Mouse (Mus musculus) CH12.LX (cell line): ENCODE measurements around the gene Prim2. TPM values are rescaled to one million over a fixed set of nuclear protein-coding genes. Genes with fewer than 3 reads are reported as not detected.

Experiments
- DNase-seq: peaks from one replicate; pipeline ENCODE4 v3.0.0-alpha.2; 2013; ENCODE audit errors: extremely low read depth
- H3K27ac ChIP-seq: 2 replicates; pipeline ENCODE4 v1.5.1; 2012; ENCODE audit warnings: low read depth, mild to moderate bottlenecking, control low read depth, moderate library complexity; ENCODE audit not compliant: insufficient read depth
- H3K27me3 ChIP-seq: replicated peaks from 2 replicates; pipeline ENCODE3; 2012; ENCODE audit warnings: inconsistent platforms
- H3K36me3 ChIP-seq, 2 experiments: replicated peaks in 1 of 2; 2 replicates each; pipeline versions ENCODE3 to v1.6.1; 2012; ENCODE audit warnings: inconsistent platforms in 1 of 2, low read length in 1 of 2, mild to moderate bottlenecking in 1 of 2, mixed read lengths in 1 of 2, moderate library complexity in 1 of 2; ENCODE audit not compliant: control insufficient read depth in 1 of 2, insufficient read depth in 1 of 2
- H3K4me1 ChIP-seq, 2 experiments: 2 replicates each; pipeline ENCODE4 v1.6.1; 2012; ENCODE audit warnings: inconsistent platforms in 1 of 2, moderate library complexity in 1 of 2; ENCODE audit not compliant: insufficient read depth in 2 of 2, control insufficient read depth in 1 of 2
- H3K4me2 ChIP-seq: 2 replicates; pipeline ENCODE4 v1.6.1; 2012; ENCODE audit warnings: low read depth, mild to moderate bottlenecking, control low read depth; ENCODE audit not compliant: poor library complexity, insufficient read depth, severe bottlenecking
- H3K4me3 ChIP-seq, 3 experiments: fragments of 150-350 bp in 1 of 3; sonication (generic) in 1 of 3; replicated peaks in 1 of 3; 2 replicates each; pipeline versions ENCODE3 to v1.5.1; 2011 to 2012; ENCODE audit warnings: low read depth in 2 of 3, low read length in 2 of 3, mild to moderate bottlenecking in 2 of 3, moderate library complexity in 2 of 3, control low read depth in 1 of 3, improper control_type of control experiment in 1 of 3, inconsistent platforms in 1 of 3, mixed read lengths in 1 of 3; ENCODE audit not compliant: poor library complexity in 1 of 3
- H3K79me2 ChIP-seq: replicated peaks from 2 replicates; pipeline ENCODE4 v1.6.1; 2012; ENCODE audit warnings: mild to moderate bottlenecking, moderate library complexity; ENCODE audit not compliant: control insufficient read depth, poor library complexity, insufficient read depth, severe bottlenecking; ENCODE audit errors: extremely low read depth
- H3K9ac ChIP-seq: 2 replicates; pipeline ENCODE4 v1.6.1; 2012; ENCODE audit warnings: low read depth, mild to moderate bottlenecking, control low read depth, moderate library complexity; ENCODE audit not compliant: insufficient read depth
- H3K9me3 ChIP-seq: replicated peaks from 2 replicates; pipeline ENCODE3; 2012; ENCODE audit warnings: low read length, inconsistent platforms, mixed read lengths
- BHLHE40 ChIP-seq: IDR thresholded peaks from 2 replicates; pipeline ENCODE4 v1.6.1; 2011; ENCODE audit warnings: mild to moderate bottlenecking, low read depth, low read length, improper control_type of control experiment
- CHD1 ChIP-seq: IDR thresholded peaks from 2 replicates; pipeline ENCODE4 v1.6.1; 2012; ENCODE audit warnings: low read depth, low read length, improper control_type of control experiment, inconsistent platforms
- CHD2 ChIP-seq: IDR thresholded peaks from 2 replicates; pipeline ENCODE4 v1.6.1; 2011; ENCODE audit warnings: low read length, improper control_type of control experiment
- E2F4 ChIP-seq: IDR thresholded peaks from 2 replicates; pipeline ENCODE4 v1.6.1; 2011; ENCODE audit warnings: low read depth, low read length, improper control_type of control experiment; ENCODE audit not compliant: insufficient replicate concordance
- EP300 ChIP-seq: IDR thresholded peaks from 2 replicates; pipeline ENCODE4 v1.6.1; 2011; ENCODE audit warnings: low read length, improper control_type of control experiment
- ETS1 ChIP-seq: conservative IDR thresholded peaks from 2 replicates; pipeline ENCODE4 v1.6.1; 2012; ENCODE audit warnings: low read depth, mild to moderate bottlenecking, inconsistent platforms, low read length, improper control_type of control experiment, moderate library complexity
- HCFC1 ChIP-seq: IDR thresholded peaks from 2 replicates; pipeline ENCODE4 v1.6.1; 2012; ENCODE audit warnings: low read depth, mild to moderate bottlenecking, inconsistent platforms, low read length, improper control_type of control experiment
- IRF4 ChIP-seq: IDR thresholded peaks from 2 replicates; pipeline ENCODE4 v1.6.1; 2014; ENCODE audit warnings: low read depth, mild to moderate bottlenecking, inconsistent platforms, low read length, improper control_type of control experiment
- JUN ChIP-seq: IDR thresholded peaks from 2 replicates; pipeline ENCODE4 v1.6.1; 2011; ENCODE audit warnings: low read depth, mild to moderate bottlenecking, low read length, improper control_type of control experiment, moderate library complexity; ENCODE audit not compliant: insufficient read depth
- MAFK ChIP-seq: IDR thresholded peaks from 2 replicates; pipeline ENCODE4 v1.6.1; 2011; ENCODE audit warnings: low read length, improper control_type of control experiment; ENCODE audit not compliant: insufficient replicate concordance
- MAX ChIP-seq: IDR thresholded peaks from 2 replicates; pipeline ENCODE4 v1.6.1; 2011; ENCODE audit warnings: low read length, improper control_type of control experiment
- MAZ ChIP-seq: IDR thresholded peaks from 2 replicates; pipeline ENCODE4 v1.6.1; 2012; ENCODE audit warnings: low read depth, mild to moderate bottlenecking, inconsistent platforms, low read length, improper control_type of control experiment, moderate library complexity
- MEF2A ChIP-seq: IDR thresholded peaks from 2 replicates; pipeline ENCODE4 v1.6.1; 2014; ENCODE audit warnings: low read depth, mild to moderate bottlenecking, inconsistent platforms, low read length, improper control_type of control experiment, borderline replicate concordance
- POLR2A ChIP-seq: IDR thresholded peaks from 2 replicates; pipeline ENCODE4 v1.6.1; 2011; ENCODE audit warnings: low read depth, mild to moderate bottlenecking, improper control_type of control experiment, low read length
- POLR2AphosphoS2 ChIP-seq: IDR thresholded peaks from 2 replicates; pipeline ENCODE4 v1.6.1; 2011; ENCODE audit warnings: low read depth, low read length, improper control_type of control experiment
- SIN3A ChIP-seq: IDR thresholded peaks from 2 replicates; pipeline ENCODE4 v1.6.1; 2012; ENCODE audit warnings: low read length, improper control_type of control experiment, inconsistent platforms
- TBP ChIP-seq: conservative IDR thresholded peaks from 2 replicates; pipeline ENCODE4 v1.6.1; 2011; ENCODE audit warnings: low read depth, low read length, improper control_type of control experiment
- TCF12 ChIP-seq: IDR thresholded peaks from 2 replicates; pipeline ENCODE4 v1.6.1; 2014; ENCODE audit warnings: low read depth, mild to moderate bottlenecking, inconsistent platforms, low read length, improper control_type of control experiment
- UBTF ChIP-seq: IDR thresholded peaks from 2 replicates; pipeline ENCODE4 v1.6.1; 2012; ENCODE audit warnings: low read depth, mild to moderate bottlenecking, inconsistent platforms, low read length, improper control_type of control experiment, moderate library complexity
- USF1 ChIP-seq: IDR thresholded peaks from 2 replicates; pipeline ENCODE4 v1.6.1; 2014; ENCODE audit warnings: low read depth, mild to moderate bottlenecking, inconsistent platforms, low read length, improper control_type of control experiment
- USF2 ChIP-seq: conservative IDR thresholded peaks from 2 replicates; pipeline ENCODE4 v1.6.1; 2011; ENCODE audit warnings: low read depth, low read length, improper control_type of control experiment
- ZC3H11A ChIP-seq: IDR thresholded peaks from 2 replicates; pipeline ENCODE4 v1.6.1; 2012; ENCODE audit warnings: low read depth, mild to moderate bottlenecking, inconsistent platforms, low read length, improper control_type of control experiment
- ZMIZ1 ChIP-seq: IDR thresholded peaks from 2 replicates; pipeline ENCODE4 v1.6.1; 2012; ENCODE audit warnings: low read depth, mild to moderate bottlenecking, inconsistent platforms, low read length, improper control_type of control experiment
- dilution Hi-C: fragments of 300-500 bp; cut with MboI; formaldehyde crosslinking; loops from 2 replicates; pipeline ENCODE4 v1.14.3; 2020; ENCODE audit warnings: low sequenced_read_pairs; ENCODE audit not compliant: extremely low pct_unique_long_range_greater_than_20kb, extremely low pct_ligation_motif_present
- in situ Hi-C: fragments of 300-500 bp; cut with MboI; formaldehyde crosslinking; loops from 3 replicates; pipeline ENCODE4 v1.14.3; 2019; ENCODE audit warnings: low sequenced_read_pairs, low pct_ligation_motif_present, low pct_unique_long_range_greater_than_20kb, mixed read lengths
- polyA plus RNA-seq: library from polyadenylated mRNA; unstranded; fragments of >175 nt; gene quantifications from 2 replicates; pipeline ENCODE4 v1.2.1, GENCODE M21; 2012; ENCODE audit warnings: low read depth; ENCODE audit not compliant: insufficient read length
- total RNA-seq, 2 experiments: library from RNA; depleted of rRNA; stranded (reverse); fragments of 300-350 nt in 1 of 2; fragments of >200 nt in 1 of 2; gene quantifications; 2 replicates each; pipeline ENCODE4 v1.2.3; 2012 to 2014

The Prim2 gene
- total and polyA plus RNA-seq, 3 experiments = 41.3 to 72.6 (median 51.7) TPM

- H3K4me1 ChIP-seq = peaks cover 7 to 27% of the 10 kb centered on the region in 2 experiments
- DNase-seq = no peak
- H3K9ac ChIP-seq = no peak overlapping the region
- H3K27ac ChIP-seq = no peak overlapping the region
- no peak for TF ChIP-seq E2F4
- no peak for TF ChIP-seq MAX
- no peak for TF ChIP-seq UBTF
- no peak for TF ChIP-seq IRF4
- no peak for TF ChIP-seq USF1
- no peak for TF ChIP-seq CHD1
- TF ChIP-seq ZMIZ1 = no peak
- no peak for TF ChIP-seq USF2
- TF ChIP-seq ZC3H11A = no peak
- no peak for TF ChIP-seq CHD2
- no peak for TF ChIP-seq BHLHE40
- TF ChIP-seq TBP = no peak
- TF ChIP-seq MAFK = no peak
- TF ChIP-seq HCFC1 = no peak
- no peak for TF ChIP-seq EP300
- TF ChIP-seq JUN = no peak
- TF ChIP-seq ETS1 = no peak
- H3K79me2 ChIP-seq = no peaks in the 10 kb centered on the region
- H3K9me3 ChIP-seq = no peaks in the 10 kb centered on the region
- no peak overlapping the region for H3K4me3 ChIP-seq
- H3K27me3 ChIP-seq = no peaks in the 10 kb centered on the region
- no peak overlapping the region for H3K4me2 ChIP-seq
- dilution Hi-C loops = no loop called here
- in situ Hi-C loops = no loop called here
- H3K36me3 ChIP-seq = peaks cover 12 to 43% of the 10 kb centered on the region in 2 experiments
Measured at GRCm38 (mm10) chr1:33470222-33470621, 199.4 kb downstream of the Prim2 start.

- Histone ChIP-seq H3K4me3 (no peak overlapping the region), H3K27ac (no peak overlapping the region), H3K4me2 (no peak overlapping the region), H3K27me3 (no peaks in the 10 kb centered on the region), H3K9me3 (no peaks in the 10 kb centered on the region), H3K36me3 (peaks cover 7 to 40% of the 10 kb centered on the region in 2 experiments), H3K79me2 (no peaks in the 10 kb centered on the region), H3K9ac (no peak overlapping the region), H3K4me1 (peaks cover 0 to 11% of the 10 kb centered on the region in 2 experiments; a peak in 1 of 4 replicates)
- DNase-seq = no peak
- TF ChIP-seq TCF12 (no peak), MAZ (no peak), POLR2A (no peak), SIN3A (no peak), POLR2AphosphoS2 (no peak), ZC3H11A (no peak), MEF2A (no peak)
- in situ Hi-C loops = no loop called here
- dilution Hi-C loops = no loop called here
Measured at GRCm38 (mm10) chr1:33464234-33464633, 205.4 kb downstream of the Prim2 start.
